Mouse (Mus musculus) CD4-positive helper T cell, adult 2 months (primary cell): ENCODE data around the gene Cenpa.
A peak's percentile ranks its signal among the peaks of the same experiment; 100 is the strongest.
"Not testable (repeated sequence)": the region's sequence is repeated elsewhere in the genome, so short reads cannot be mapped to it uniquely, and the experiment has no call there.

Source experiments
- DNase-seq: peaks from one replicate; pipeline ENCODE4 v3.0.0-alpha.2; 2012; ENCODE audit warnings: low read depth, missing footprints, low spot score

The Cenpa gene

GRCm38 (mm10) chr5:30679593-30679992 lies 13.0 kb downstream of the Cenpa start:
- DNase-seq, result no peak

GRCm38 (mm10) chr5:30681970-30682369 lies 15.4 kb downstream of the Cenpa start:
- DNase-seq, result no peak

- DNase-seq, result peak; percentile 17
Measured at GRCm38 (mm10) chr5:30682967-30683600, 16.5 kb downstream of the Cenpa start.

- DNase-seq, result no peak
Measured at GRCm38 (mm10) chr5:30683993-30684392, 17.4 kb downstream of the Cenpa start.

- DNase-seq, result no peak
Measured at GRCm38 (mm10) chr5:30686781-30687180, 20.2 kb downstream of the Cenpa start.

GRCm38 (mm10) chr5:30700361-30701000 lies 33.9 kb downstream of the Cenpa start:
- no peak for DNase-seq

GRCm38 (mm10) chr5:30701373-30701772 lies 34.8 kb downstream of the Cenpa start:
- not testable (repeated sequence) for DNase-seq

GRCm38 (mm10) chr5:30701866-30702265 lies 35.3 kb downstream of the Cenpa start:
- DNase-seq, result no peak

GRCm38 (mm10) chr5:30709744-30710383 lies 43.3 kb downstream of the Cenpa start:
- DNase-seq, result peak; percentile 81

- no peak for DNase-seq
Measured at GRCm38 (mm10) chr5:30710486-30710885, 43.9 kb downstream of the Cenpa start.

- peak; percentile 78 for DNase-seq
Measured at GRCm38 (mm10) chr5:30711147-30712001, 44.8 kb downstream of the Cenpa start, which contains the start of gene Dpysl5. Gene Dpysl5 (plus strand): TSS chr5:30711564.

GRCm38 (mm10) chr5:30712002-30712390 lies 45.4 kb downstream of the Cenpa start:
- no peak for DNase-seq

- peak; percentile 31 for DNase-seq
Measured at GRCm38 (mm10) chr5:30712441-30713298, 46.1 kb downstream of the Cenpa start.

- DNase-seq, result no peak
Measured at GRCm38 (mm10) chr5:30713299-30713675, 46.7 kb downstream of the Cenpa start.

- no peak for DNase-seq
Measured at GRCm38 (mm10) chr5:30713691-30714090, 47.1 kb downstream of the Cenpa start.

- DNase-seq, result no peak
Measured at GRCm38 (mm10) chr5:30716311-30716710, 49.7 kb downstream of the Cenpa start.

- DNase-seq, result no peak
Measured at GRCm38 (mm10) chr5:30717506-30717905, 50.9 kb downstream of the Cenpa start.

- DNase-seq, result no peak
Measured at GRCm38 (mm10) chr5:30717991-30718703, 51.6 kb downstream of the Cenpa start.

- DNase-seq, result no peak
Measured at GRCm38 (mm10) chr5:30721935-30722334, 55.4 kb downstream of the Cenpa start.
